Mouse (Mus musculus) embryonic facial prominence, embryonic 10.5 days (tissue): ENCODE measurements around the gene Ndufv3. TPM values are rescaled to one million over a fixed set of nuclear protein-coding genes. Genes with fewer than 3 reads are reported as not detected.

ENCODE experiments used
- DNase-seq: peaks from one replicate; pipeline ENCODE4 v3.0.0-alpha.2; 2017; ENCODE audit warnings: low spot score
- H3K27ac ChIP-seq: fragments of 300-500 bp; sonication (generic); replicated peaks from 2 replicates; pipeline ENCODE4 v1.5.1; 2016; ENCODE audit warnings: mild to moderate bottlenecking
- H3K27me3 ChIP-seq: fragments of 300-500 bp; sonication (generic); replicated peaks from 2 replicates; pipeline ENCODE4 v1.6.1; 2016; ENCODE audit warnings: low read depth, mild to moderate bottlenecking; ENCODE audit not compliant: poor library complexity, severe bottlenecking
- H3K36me3 ChIP-seq: fragments of 300-500 bp; sonication (generic); replicated peaks from 2 replicates; pipeline ENCODE4 v1.6.1; 2016; ENCODE audit warnings: mild to moderate bottlenecking, moderate library complexity
- H3K4me1 ChIP-seq: fragments of 300-500 bp; sonication (generic); 2 replicates; pipeline ENCODE4 v1.6.1; 2016
- H3K4me3 ChIP-seq: fragments of 300-500 bp; sonication (generic); 2 replicates; pipeline ENCODE4 v1.5.1; 2016; ENCODE audit warnings: mild to moderate bottlenecking, moderate library complexity
- H3K9me3 ChIP-seq: fragments of 300-500 bp; sonication (generic); 2 replicates; pipeline ENCODE4 v1.6.1; 2016; ENCODE audit warnings: mild to moderate bottlenecking
- WGBS: fragments of 180-500 bp; shearing (Covaris S2); methylation state at CpG from one replicate; pipeline ENCODE4 v1.1.7; 2016; 5-methylcytosine and 5-hydroxymethylcytosine counted together
- polyA plus RNA-seq: library from polyadenylated mRNA; unstranded; fragments of >200 nt; fragmentation: Nextera tagmentation; extraction: Ambion mirVana; gene quantifications from 2 replicates; pipeline ENCODE4 v1.2.1, GENCODE M21; 2016

Gene Ndufv3
- 242 and 244 TPM in 2 replicates for polyA plus RNA-seq

- peak within 1 kb of the TSS; percentile 87 for H3K27ac ChIP-seq
These were observed at the start of gene Ndufv3, which contains the start of gene Wdr4 for GRCm38 (mm10) chr17:31519946-31520838. TSS of gene Ndufv3 (plus strand) at chr17:31520115. TSS of gene Wdr4 (minus strand) at chr17:31519980.

GRCm38 (mm10) chr17:31470766-31471418 lies 49.0 kb upstream of the Ndufv3 start:
- Histone ChIP-seq H3K27me3 (no peaks in the 10 kb centered on the region), H3K9me3 (0 out of 2 replicates have a peak, but pooled peaks cover 3% of the 10 kb centered on the region), H3K36me3 (peaks cover 63% of the 10 kb centered on the region), H3K4me1 (0 out of 2 replicates have a peak, but pooled peaks cover 5% of the 10 kb centered on the region), H3K27ac (no peak overlapping the region), H3K4me3 (no peak overlapping the region)
- no peak for DNase-seq
- WGBS, result 89% methylated on average over 5 of the region's 5 CpGs

More at GRCm38 (mm10) chr17:31519946-31520838, at the start of gene Ndufv3, which contains the start of gene Wdr4:
- H3K4me3 ChIP-seq, result peak within 1 kb of the TSS; percentile 88
- H3K4me1 ChIP-seq, result peaks cover 24% of the 10 kb centered on the region
- under 1% methylated on average over 45 of the region's 45 CpGs for WGBS
- no peaks in the 10 kb centered on the region for H3K27me3 ChIP-seq
- H3K36me3 ChIP-seq, result peaks cover 31% of the 10 kb centered on the region
- DNase-seq, result peak; percentile 99
- no peaks in the 10 kb centered on the region for H3K9me3 ChIP-seq

DNA sequence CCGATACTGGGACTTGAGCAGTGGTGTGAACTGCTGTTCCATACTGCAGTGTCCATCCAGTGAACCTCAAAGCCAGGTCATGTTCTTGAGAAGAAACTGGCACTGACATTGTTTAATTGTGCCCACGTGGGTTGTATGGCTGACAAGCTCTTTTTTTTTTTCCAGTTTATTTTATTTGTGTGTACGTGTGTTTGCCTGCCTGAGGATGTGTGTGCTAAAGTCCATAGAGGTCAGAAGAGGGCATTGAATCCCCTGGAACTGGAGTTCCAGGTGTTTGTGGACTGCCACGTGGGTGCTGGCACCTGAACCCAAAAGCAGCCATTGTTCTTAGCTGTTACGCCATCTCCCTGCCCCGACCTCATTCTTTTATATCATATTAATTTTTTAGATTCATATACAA lies 45.5 kb upstream of the Ndufv3 start:
- Histone ChIP-seq H3K27me3 (no peaks in the 10 kb centered on the region), H3K36me3 (peaks cover 34% of the 10 kb centered on the region), H3K27ac (no peak overlapping the region), H3K4me1 (peaks cover 21% of the 10 kb centered on the region), H3K9me3 (no peaks in the 10 kb centered on the region), H3K4me3 (no peak overlapping the region)
- WGBS, result 83% methylated on average over 6 of the region's 6 CpGs
- DNase-seq, result no peak

DNA sequence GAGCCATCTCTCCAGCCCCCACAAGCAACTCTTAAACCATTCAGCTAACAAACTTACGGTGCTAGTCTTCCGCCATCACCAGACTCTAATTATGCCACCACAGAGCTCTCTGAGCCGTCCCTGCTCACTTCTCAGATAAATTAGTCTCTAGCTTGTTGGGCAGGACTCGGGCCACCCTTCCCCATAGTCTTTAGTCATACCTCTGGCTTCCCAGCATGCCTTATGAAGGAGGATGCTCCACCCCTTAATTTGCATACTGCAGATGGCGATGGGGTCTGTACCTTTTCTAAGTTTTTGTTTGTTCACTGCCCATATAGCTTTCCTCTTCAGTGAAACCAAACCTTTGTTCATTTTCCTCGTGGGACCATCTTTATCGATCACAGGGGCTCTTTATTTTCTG lies 41.3 kb upstream of the Ndufv3 start:
- WGBS, result 78% methylated on average over 7 of the region's 7 CpGs
- Histone ChIP-seq H3K36me3 (peaks cover 9% of the 10 kb centered on the region), H3K27ac (no peak overlapping the region), H3K4me3 (no peak overlapping the region), H3K9me3 (no peaks in the 10 kb centered on the region), H3K27me3 (no peaks in the 10 kb centered on the region), H3K4me1 (peaks cover 29% of the 10 kb centered on the region)
- DNase-seq, result no peak

GRCm38 (mm10) chr17:31479108-31479844 lies 40.6 kb upstream of the Ndufv3 start:
- Histone ChIP-seq H3K36me3 (peaks cover 9% of the 10 kb centered on the region), H3K27me3 (no peaks in the 10 kb centered on the region), H3K4me3 (no peak overlapping the region), H3K9me3 (no peaks in the 10 kb centered on the region), H3K27ac (no peak overlapping the region), H3K4me1 (peaks cover 26% of the 10 kb centered on the region)
- no peak for DNase-seq
- 45% methylated on average over 11 of the region's 11 CpGs for WGBS

- Histone ChIP-seq H3K27me3 (no peaks in the 10 kb centered on the region), H3K4me1 (peaks cover 23% of the 10 kb centered on the region), H3K36me3 (no peaks in the 10 kb centered on the region), H3K27ac (no peak overlapping the region), H3K4me3 (no peak overlapping the region), H3K9me3 (no peaks in the 10 kb centered on the region)
- 77% methylated on average over 10 of the region's 10 CpGs for WGBS
- no peak for DNase-seq
These were observed 33.2 kb upstream of the Ndufv3 start for GRCm38 (mm10) chr17:31486616-31487198.

DNA sequence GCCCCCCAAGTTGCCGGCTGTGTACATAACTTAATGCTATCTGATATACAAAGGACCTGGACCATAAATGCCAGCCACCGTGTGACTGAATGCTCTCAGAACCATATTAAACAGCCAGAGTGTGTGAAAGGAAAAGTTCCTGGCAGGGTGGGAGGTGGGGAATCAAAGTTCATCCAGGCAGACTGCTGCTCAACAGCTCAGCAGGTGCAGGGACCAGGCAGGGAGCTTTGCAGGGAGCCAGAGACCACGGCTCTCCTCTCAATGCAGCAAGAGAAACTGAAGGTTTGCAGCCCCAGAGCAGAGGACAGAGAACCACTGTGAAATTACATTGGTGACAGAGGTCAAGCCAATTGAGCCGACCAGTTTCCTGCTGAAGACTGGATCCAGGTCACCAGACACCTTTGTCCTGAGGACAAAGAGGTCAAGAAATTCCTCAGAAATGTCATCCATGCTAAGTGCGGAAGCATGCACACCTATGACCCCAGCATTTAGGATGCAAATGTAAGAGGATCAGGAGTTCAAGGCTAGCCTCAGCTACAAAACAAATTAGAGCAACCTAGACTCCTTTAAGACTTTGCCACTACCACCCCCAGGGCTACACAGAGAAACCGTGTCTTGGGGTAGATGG lies 32.4 kb upstream of the Ndufv3 start:
- no peak for DNase-seq
- 29% methylated on average over 6 of the region's 6 CpGs for WGBS
- Histone ChIP-seq H3K9me3 (no peaks in the 10 kb centered on the region), H3K36me3 (no peaks in the 10 kb centered on the region), H3K4me1 (peaks cover 17% of the 10 kb centered on the region), H3K27ac (no peak overlapping the region), H3K4me3 (no peak overlapping the region), H3K27me3 (no peaks in the 10 kb centered on the region)

- H3K4me1 ChIP-seq, result peaks cover 17% of the 10 kb centered on the region
- peaks cover 16% of the 10 kb centered on the region for H3K36me3 ChIP-seq
- no peaks in the 10 kb centered on the region for H3K9me3 ChIP-seq
- no peak overlapping the region for H3K27ac ChIP-seq
- H3K4me3 ChIP-seq, result no peak overlapping the region
- no peak for DNase-seq
- H3K27me3 ChIP-seq, result no peaks in the 10 kb centered on the region
These were observed 28.6 kb upstream of the Ndufv3 start for GRCm38 (mm10) chr17:31491355-31491754.

- 0% methylated on average over 2 of the region's 2 CpGs for WGBS
These were observed 27.5 kb upstream of the Ndufv3 start for GRCm38 (mm10) chr17:31492416-31492815.

DNA sequence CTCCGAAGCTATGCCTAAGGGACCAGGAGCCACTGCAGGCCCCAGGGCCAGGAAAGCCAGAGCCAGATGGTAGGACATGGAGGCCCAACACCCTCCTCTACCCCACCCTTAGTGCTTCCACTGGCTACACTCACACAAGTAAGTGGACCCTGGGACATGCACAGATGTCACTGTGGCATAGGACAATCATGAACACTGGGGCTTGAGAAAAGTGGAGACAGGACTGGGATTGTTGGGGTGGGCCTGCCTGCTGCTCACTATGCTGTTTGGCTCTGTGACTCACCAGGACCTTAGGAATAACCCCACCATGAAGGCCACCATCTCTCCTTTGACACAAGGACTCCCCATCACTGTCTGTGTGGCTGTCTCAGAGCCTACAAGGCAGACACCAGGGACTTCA lies 24.9 kb upstream of the Ndufv3 start:
- no peak for DNase-seq
- Histone ChIP-seq H3K27me3 (no peaks in the 10 kb centered on the region), H3K9me3 (no peaks in the 10 kb centered on the region), H3K4me1 (no peaks in the 10 kb centered on the region), H3K4me3 (no peak overlapping the region), H3K27ac (no peak overlapping the region), H3K36me3 (peaks cover 53% of the 10 kb centered on the region)
- WGBS, result 87% methylated on average over 1 of the region's 1 CpGs

More at GRCm38 (mm10) chr17:31492416-31492815, 27.5 kb upstream of the Ndufv3 start:
- no peaks in the 10 kb centered on the region for H3K9me3 ChIP-seq
- H3K36me3 ChIP-seq, result peaks cover 27% of the 10 kb centered on the region
- H3K27me3 ChIP-seq, result no peaks in the 10 kb centered on the region
- peak; percentile 83 for DNase-seq
- no peak overlapping the region for H3K4me3 ChIP-seq
- peaks cover 8% of the 10 kb centered on the region for H3K4me1 ChIP-seq
- 0 out of 2 replicates have a peak overlapping the region, but pooled peaks have one; percentile 6 for H3K27ac ChIP-seq

DNA sequence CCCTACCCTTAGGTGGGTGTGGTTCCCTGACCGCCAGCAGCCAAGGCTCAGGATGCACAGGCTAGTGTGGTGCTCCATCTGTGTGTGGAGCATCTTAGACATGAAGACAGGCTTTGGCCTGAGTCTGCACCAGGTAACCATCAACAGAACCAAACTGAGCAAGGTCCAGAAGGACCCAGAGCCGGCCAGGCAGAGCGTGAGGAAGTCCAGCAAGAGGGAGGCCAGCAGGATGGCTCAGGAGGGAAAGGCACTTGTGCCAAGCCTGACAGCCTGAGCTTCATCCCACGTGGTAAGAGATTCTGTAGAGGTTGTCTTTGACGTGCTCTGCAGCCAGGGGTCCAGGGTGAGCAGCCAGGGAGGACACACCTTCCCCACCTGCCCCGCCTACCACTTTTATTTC lies 22.2 kb upstream of the Ndufv3 start:
- Histone ChIP-seq H3K27ac (no peak overlapping the region), H3K27me3 (no peaks in the 10 kb centered on the region), H3K4me3 (no peak overlapping the region), H3K36me3 (peaks cover 80% of the 10 kb centered on the region), H3K4me1 (no peaks in the 10 kb centered on the region), H3K9me3 (no peaks in the 10 kb centered on the region)
- 90% methylated on average over 6 of the region's 6 CpGs for WGBS
- no peak for DNase-seq
